Mouse (Mus musculus): ENCODE results near the gene Wwc2. TPM values are rescaled to one million over a fixed set of nuclear protein-coding genes. Genes with fewer than 3 reads are reported as not detected.

Gene Wwc2
- total and polyA plus RNA-seq, 2 experiments from 2014 or later = 8.2 to 18.5 TPM

- Histone ChIP-seq H3K9me3 (replicated peaks; ENCODE audit: control insufficient read depth, low read length) (no peaks in the 10 kb centered on the region), H3K9ac (replicated peaks; ENCODE audit: low read depth, low read length) (no peak overlapping the region), H3K4me2 (ENCODE audit: low read depth, low read length) (no peak overlapping the region), H3K27ac (ENCODE audit: low read depth) (no peak overlapping the region), H3K36me3 (replicated peaks; ENCODE audit: control insufficient read depth, insufficient read depth, low read length) (no peaks in the 10 kb centered on the region; the same call in none of the 2 replicates), H3K4me1 (ENCODE audit: control insufficient read depth, insufficient read depth) (no peaks in the 10 kb centered on the region), H3K27me3 (ENCODE audit: control insufficient read depth, insufficient read depth, low read length) (no peaks in the 10 kb centered on the region), H3K4me3 (ENCODE audit: low read depth, low read length) (no peak overlapping the region)
- no peak for TF ChIP-seq CTCF (IDR thresholded peaks at IDR 0.05; ENCODE audit: low read depth)
- no peak for TF ChIP-seq EP300 (IDR thresholded peaks at IDR 0.05; ENCODE audit: low read depth)
- WGBS = 65% methylated on average over 6 of the region's 6 CpGs
- DNase-seq (ENCODE audit: low spot score) (no peak), ATAC-seq (ENCODE audit: insufficient read depth, low read depth) (no peak)
Measured at GRCm38 (mm10) chr8:47924921-47925320, 65.8 kb downstream of the Wwc2 start.

- Histone ChIP-seq H3K27ac (ENCODE audit: low read depth) (no peak overlapping the region), H3K4me3 (ENCODE audit: low read depth, low read length) (no peak overlapping the region)
- TF ChIP-seq CTCF (IDR thresholded peaks at IDR 0.05; ENCODE audit: low read depth) = no peak
- no peak for TF ChIP-seq EP300 (IDR thresholded peaks at IDR 0.05; ENCODE audit: low read depth)
Measured at GRCm38 (mm10) chr8:47922816-47923215, 67.9 kb downstream of the Wwc2 start.

DNA sequence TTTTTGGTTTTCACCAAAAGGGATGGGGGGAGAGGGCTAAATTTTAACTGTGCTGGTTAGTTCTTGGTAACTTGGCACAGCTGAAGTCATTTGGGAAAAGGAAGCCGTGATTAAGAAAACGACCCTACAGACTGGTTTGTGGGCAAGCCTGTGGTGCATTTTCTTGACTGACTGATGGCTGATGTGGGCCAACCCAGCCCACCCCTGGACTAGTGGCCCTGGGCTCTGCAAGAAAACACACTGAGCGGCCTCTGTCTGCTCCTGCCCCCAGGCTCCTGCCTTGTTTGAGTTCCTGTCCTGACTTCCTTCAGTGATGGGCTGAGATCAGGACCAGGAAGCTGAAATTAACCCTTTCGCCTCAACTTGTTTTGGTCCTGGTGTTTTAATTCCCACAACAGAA, 68.7 kb downstream of the Wwc2 start:
- H3K27ac ChIP-seq (ENCODE audit: low read depth) = no peak overlapping the region
- H3K9ac ChIP-seq (replicated peaks; ENCODE audit: low read depth, low read length) = no peak overlapping the region
- no peaks in the 10 kb centered on the region for H3K27me3 ChIP-seq (ENCODE audit: control insufficient read depth, insufficient read depth, low read length)
- H3K4me3 ChIP-seq (ENCODE audit: low read depth, low read length) = no peak overlapping the region
- H3K4me2 ChIP-seq (ENCODE audit: low read depth, low read length) = no peak overlapping the region
- ATAC-seq (ENCODE audit: insufficient read depth, low read depth) (no peak), DNase-seq (ENCODE audit: low spot score) (no peak)
- H3K9me3 ChIP-seq (replicated peaks; ENCODE audit: control insufficient read depth, low read length) = no peaks in the 10 kb centered on the region
- TF ChIP-seq CTCF (IDR thresholded peaks at IDR 0.05; ENCODE audit: low read depth) = no peak
- TF ChIP-seq EP300 (IDR thresholded peaks at IDR 0.05; ENCODE audit: low read depth) = no peak
- H3K4me1 ChIP-seq (ENCODE audit: control insufficient read depth, insufficient read depth) = no peaks in the 10 kb centered on the region
- no peaks in the 10 kb centered on the region; the same call in none of the 2 replicates for H3K36me3 ChIP-seq (replicated peaks; ENCODE audit: control insufficient read depth, insufficient read depth, low read length)
- 52% methylated on average over 4 of the region's 4 CpGs for whole genome bisulfite sequencing

More at GRCm38 (mm10) chr8:47922816-47923215, 67.9 kb downstream of the Wwc2 start:
- no peaks in the 10 kb centered on the region for H3K9me3 ChIP-seq (replicated peaks; ENCODE audit: control insufficient read depth, low read length)
- WGBS = 53% methylated on average over 10 of the region's 10 CpGs
- H3K4me2 ChIP-seq (ENCODE audit: low read depth, low read length) = no peak overlapping the region
- ATAC-seq (ENCODE audit: insufficient read depth, low read depth) = no peak
- no peaks in the 10 kb centered on the region for H3K4me1 ChIP-seq (ENCODE audit: control insufficient read depth, insufficient read depth)
- no peaks in the 10 kb centered on the region for H3K27me3 ChIP-seq (ENCODE audit: control insufficient read depth, insufficient read depth, low read length)
- no peaks in the 10 kb centered on the region; the same call in none of the 2 replicates for H3K36me3 ChIP-seq (replicated peaks; ENCODE audit: control insufficient read depth, insufficient read depth, low read length)
- DNase-seq (ENCODE audit: low spot score) = no peak
- H3K9ac ChIP-seq (replicated peaks; ENCODE audit: low read depth, low read length) = no peak overlapping the region

GRCm38 (mm10) chr8:47920575-47921144, 70.1 kb downstream of the Wwc2 start:
- DNase-seq (ENCODE audit: low spot score) (no peak), ATAC-seq (ENCODE audit: insufficient read depth, low read depth) (no peak)
- Histone ChIP-seq H3K27ac (ENCODE audit: low read depth) (no peak overlapping the region), H3K4me1 (ENCODE audit: control insufficient read depth, insufficient read depth) (0 out of 2 replicates have a peak, but pooled peaks cover 1% of the 10 kb centered on the region), H3K9ac (replicated peaks; ENCODE audit: low read depth, low read length) (no peak overlapping the region), H3K4me2 (ENCODE audit: low read depth, low read length) (no peak overlapping the region), H3K36me3 (replicated peaks; ENCODE audit: control insufficient read depth, insufficient read depth, low read length) (no peaks in the 10 kb centered on the region; the same call in none of the 2 replicates), H3K4me3 (ENCODE audit: low read depth, low read length) (no peak overlapping the region), H3K27me3 (ENCODE audit: control insufficient read depth, insufficient read depth, low read length) (no peaks in the 10 kb centered on the region), H3K9me3 (replicated peaks; ENCODE audit: control insufficient read depth, low read length) (no peaks in the 10 kb centered on the region)
- WGBS = 97% methylated on average over 6 of the region's 6 CpGs
- TF ChIP-seq CTCF (IDR thresholded peaks at IDR 0.05; ENCODE audit: low read depth) (no peak), EP300 (IDR thresholded peaks at IDR 0.05; ENCODE audit: low read depth) (no peak)

GRCm38 (mm10) chr8:47917060-47918035, 73.4 kb downstream of the Wwc2 start:
- Histone ChIP-seq H3K4me1 (ENCODE audit: control insufficient read depth, insufficient read depth) (0 out of 2 replicates have a peak, but pooled peaks cover 3% of the 10 kb centered on the region), H3K27me3 (ENCODE audit: control insufficient read depth, insufficient read depth, low read length) (no peaks in the 10 kb centered on the region), H3K27ac (ENCODE audit: low read depth) (no peak overlapping the region), H3K36me3 (replicated peaks; ENCODE audit: control insufficient read depth, insufficient read depth, low read length) (no peaks in the 10 kb centered on the region; the same call in none of the 2 replicates), H3K9ac (replicated peaks; ENCODE audit: low read depth, low read length) (no peak overlapping the region), H3K9me3 (replicated peaks; ENCODE audit: control insufficient read depth, low read length) (no peaks in the 10 kb centered on the region), H3K4me2 (ENCODE audit: low read depth, low read length) (no peak overlapping the region), H3K4me3 (ENCODE audit: low read depth, low read length) (no peak overlapping the region)
- ATAC-seq (ENCODE audit: insufficient read depth, low read depth) = no peak
- no peak for TF ChIP-seq CTCF (IDR thresholded peaks at IDR 0.05; ENCODE audit: low read depth)
- TF ChIP-seq EP300 (IDR thresholded peaks at IDR 0.05; ENCODE audit: low read depth) = no peak
- WGBS = 73% methylated on average over 19 of the region's 19 CpGs
- no peak for DNase-seq (ENCODE audit: low spot score)
